Mouse (Mus musculus): Measurements from ENCODE around the gene Fam71e2.
"Not testable (repeated sequence)": the region's sequence is repeated elsewhere in the genome, so short reads cannot be mapped to it uniquely, and the experiment has no call there.

The Fam71e2 gene

GRCm38 (mm10) chr7:4771202-4771601, at the start of gene Fam71e2:
Gene Fam71e2 (minus strand): TSS chr7:4771302.
- DNase-seq (ENCODE audit: inconsistent ontology term) = no peak

- no peak for DNase-seq (ENCODE audit: inconsistent ontology term)
Observed at GRCm38 (mm10) chr7:4816559-4816958, 45.5 kb upstream of the Fam71e2 start.

- DNase-seq (ENCODE audit: inconsistent ontology term) = no peak
Observed at GRCm38 (mm10) chr7:4813105-4813791, 42.1 kb upstream of the Fam71e2 start.

GRCm38 (mm10) chr7:4812303-4813104, 41.4 kb upstream of the Fam71e2 start, which contains the start of gene Ube2s:
Gene Ube2s (minus strand): TSS chr7:4812590.
- DNase-seq (ENCODE audit: inconsistent ontology term) = peak; percentile 100

GRCm38 (mm10) chr7:4811842-4812302, 40.8 kb upstream of the Fam71e2 start:
- DNase-seq (ENCODE audit: inconsistent ontology term) = peak; percentile 63

GRCm38 (mm10) chr7:4811131-4811530, 40.0 kb upstream of the Fam71e2 start:
- not testable (repeated sequence) for DNase-seq (ENCODE audit: inconsistent ontology term)

GRCm38 (mm10) chr7:4806716-4807115, 35.6 kb upstream of the Fam71e2 start:
- no peak for DNase-seq (ENCODE audit: inconsistent ontology term)

GRCm38 (mm10) chr7:4802247-4802646, 31.1 kb upstream of the Fam71e2 start:
- DNase-seq (ENCODE audit: inconsistent ontology term) = no peak

GRCm38 (mm10) chr7:4795767-4796433, 24.8 kb upstream of the Fam71e2 start:
- DNase-seq (ENCODE audit: inconsistent ontology term) = peak; percentile 54

GRCm38 (mm10) chr7:4794631-4795168, 23.6 kb upstream of the Fam71e2 start:
- no peak for DNase-seq (ENCODE audit: inconsistent ontology term)

- no peak for DNase-seq (ENCODE audit: inconsistent ontology term)
Observed at GRCm38 (mm10) chr7:4793674-4794073, 22.6 kb upstream of the Fam71e2 start.

GRCm38 (mm10) chr7:4793248-4793647, 22.1 kb upstream of the Fam71e2 start:
- not testable (repeated sequence) for DNase-seq (ENCODE audit: inconsistent ontology term)

GRCm38 (mm10) chr7:4792278-4793212, 21.4 kb upstream of the Fam71e2 start, which contains the start of gene Rpl28:
Gene Rpl28 (plus strand): TSS chr7:4792874.
- peak; percentile 97 for DNase-seq (ENCODE audit: inconsistent ontology term)

GRCm38 (mm10) chr7:4789436-4789935, 18.4 kb upstream of the Fam71e2 start, which contains the start of gene Tmem238:
Gene Tmem238 (minus strand): TSS chr7:4789656.
- DNase-seq (ENCODE audit: inconsistent ontology term) = no peak

GRCm38 (mm10) chr7:4788499-4789435, 17.7 kb upstream of the Fam71e2 start:
- DNase-seq (ENCODE audit: inconsistent ontology term) = peak; percentile 72

GRCm38 (mm10) chr7:4783667-4784268, 12.7 kb upstream of the Fam71e2 start:
- DNase-seq (ENCODE audit: inconsistent ontology term) = no peak

- DNase-seq (ENCODE audit: inconsistent ontology term) = no peak
Observed at GRCm38 (mm10) chr7:4782759-4783158, 11.7 kb upstream of the Fam71e2 start, which contains the start of the genes Il11 and Tmem190. Gene Il11 (minus strand): TSS chr7:4782859. Gene Tmem190 (plus strand): TSS chr7:4782937.

- DNase-seq (ENCODE audit: inconsistent ontology term) = no peak
Observed at GRCm38 (mm10) chr7:4782130-4782529, 11.0 kb upstream of the Fam71e2 start.

- no peak for DNase-seq (ENCODE audit: inconsistent ontology term)
Observed at GRCm38 (mm10) chr7:4779921-4780320, 8.8 kb upstream of the Fam71e2 start.
